Mouse (Mus musculus): ENCODE measurements around the gene Numb. TPM values are rescaled to one million over a fixed set of nuclear protein-coding genes. Genes with fewer than 3 reads are reported as not detected.
"Not testable (repeated sequence)": the region's sequence is repeated elsewhere in the genome, so short reads cannot be mapped to it uniquely, and the experiment has no call there.

Numb gene
- total and polyA plus RNA-seq, 2 experiments from 2014 or later: 9.0 to 17.5 TPM

GRCm38 (mm10) chr12:83885516-83886285, 36.0 kb downstream of the Numb start:
- no peak for ATAC-seq (ENCODE audit: low FRiP score)
- Histone ChIP-seq H3K9ac (replicated peaks; ENCODE audit: low read length, poor library complexity, severe bottlenecking) (no peak overlapping the region), H3K36me3 (ENCODE audit: insufficient read depth, low read length) (no peaks in the 10 kb centered on the region), H3K4me3 (ENCODE audit: low read depth, low read length) (no peak overlapping the region), H3K4me1 (ENCODE audit: insufficient read depth, low read length) (no peaks in the 10 kb centered on the region), H3K27me3 (ENCODE audit: insufficient read depth, low read length) (no peaks in the 10 kb centered on the region), H3K4me2 (ENCODE audit: low read depth, low read length, poor library complexity, severe bottlenecking) (no peak overlapping the region), H3K9me3 (ENCODE audit: low read length) (no peaks in the 10 kb centered on the region), H3K27ac (ENCODE audit: low read depth, low read length) (no peak overlapping the region)
- WGBS: 89% methylated on average over 7 of the region's 7 CpGs
- DNase-seq (ENCODE audit: low spot score): no peak
- TF ChIP-seq CTCF (IDR thresholded peaks at IDR 0.05): no peak

- H3K27me3 ChIP-seq (ENCODE audit: insufficient read depth, low read length); H3K4me2 ChIP-seq (ENCODE audit: low read depth, low read length, poor library complexity, severe bottlenecking); H3K9ac ChIP-seq (replicated peaks; ENCODE audit: low read length, poor library complexity, severe bottlenecking); ATAC-seq (ENCODE audit: low FRiP score); H3K4me3 ChIP-seq (ENCODE audit: low read depth, low read length); H3K36me3 ChIP-seq (ENCODE audit: insufficient read depth, low read length); H3K27ac ChIP-seq (ENCODE audit: low read depth, low read length); H3K4me1 ChIP-seq (ENCODE audit: insufficient read depth, low read length); H3K9me3 ChIP-seq (ENCODE audit: low read length); DNase-seq (ENCODE audit: low spot score): not testable (repeated sequence)
- 96% methylated on average over 5 of the region's 5 CpGs for WGBS
Observed at GRCm38 (mm10) chr12:83885065-83885464, 36.7 kb downstream of the Numb start.

GRCm38 (mm10) chr12:83882503-83882902, 39.2 kb downstream of the Numb start:
- H3K27me3 ChIP-seq (ENCODE audit: insufficient read depth, low read length): no peaks in the 10 kb centered on the region
- no peak overlapping the region for H3K9ac ChIP-seq (replicated peaks; ENCODE audit: low read length, poor library complexity, severe bottlenecking)
- H3K4me1 ChIP-seq (ENCODE audit: insufficient read depth, low read length): no peaks in the 10 kb centered on the region
- ATAC-seq (ENCODE audit: low FRiP score) (no peak), DNase-seq (ENCODE audit: low spot score) (no peak)
- TF ChIP-seq CTCF (IDR thresholded peaks at IDR 0.05): no peak
- no peak overlapping the region for H3K27ac ChIP-seq (ENCODE audit: low read depth, low read length)
- no peaks in the 10 kb centered on the region for H3K9me3 ChIP-seq (ENCODE audit: low read length)
- no peak overlapping the region for H3K4me3 ChIP-seq (ENCODE audit: low read depth, low read length)
- no peaks in the 10 kb centered on the region for H3K36me3 ChIP-seq (ENCODE audit: insufficient read depth, low read length)
- WGBS: 88% methylated on average over 7 of the region's 7 CpGs
- no peak overlapping the region for H3K4me2 ChIP-seq (ENCODE audit: low read depth, low read length, poor library complexity, severe bottlenecking)

- no peak for TF ChIP-seq CTCF (IDR thresholded peaks at IDR 0.05)
- Histone ChIP-seq H3K4me2 (ENCODE audit: low read depth, low read length, poor library complexity, severe bottlenecking) (no peak overlapping the region), H3K36me3 (ENCODE audit: insufficient read depth, low read length) (no peaks in the 10 kb centered on the region), H3K4me1 (ENCODE audit: insufficient read depth, low read length) (no peaks in the 10 kb centered on the region), H3K27ac (ENCODE audit: low read depth, low read length) (no peak overlapping the region), H3K27me3 (ENCODE audit: insufficient read depth, low read length) (no peaks in the 10 kb centered on the region), H3K9ac (replicated peaks; ENCODE audit: low read length, poor library complexity, severe bottlenecking) (no peak overlapping the region), H3K4me3 (ENCODE audit: low read depth, low read length) (no peak overlapping the region), H3K9me3 (ENCODE audit: low read length) (no peaks in the 10 kb centered on the region)
- ATAC-seq (ENCODE audit: low FRiP score) (no peak), DNase-seq (ENCODE audit: low spot score) (no peak)
- WGBS: 91% methylated on average over 3 of the region's 3 CpGs
Observed at GRCm38 (mm10) chr12:83882088-83882487, 39.6 kb downstream of the Numb start.

- no peaks in the 10 kb centered on the region for H3K36me3 ChIP-seq (ENCODE audit: insufficient read depth, low read length)
- H3K27ac ChIP-seq (ENCODE audit: low read depth, low read length): no peak overlapping the region
- H3K4me2 ChIP-seq (ENCODE audit: low read depth, low read length, poor library complexity, severe bottlenecking): no peak overlapping the region
- WGBS: 67% methylated on average over 2 of the region's 2 CpGs
- DNase-seq (ENCODE audit: low spot score) (no peak), ATAC-seq (ENCODE audit: low FRiP score) (no peak)
- no peaks in the 10 kb centered on the region for H3K9me3 ChIP-seq (ENCODE audit: low read length)
- no peaks in the 10 kb centered on the region for H3K27me3 ChIP-seq (ENCODE audit: insufficient read depth, low read length)
- H3K4me3 ChIP-seq (ENCODE audit: low read depth, low read length): no peak overlapping the region
- H3K4me1 ChIP-seq (ENCODE audit: insufficient read depth, low read length): no peaks in the 10 kb centered on the region
- no peak overlapping the region for H3K9ac ChIP-seq (replicated peaks; ENCODE audit: low read length, poor library complexity, severe bottlenecking)
- TF ChIP-seq CTCF (IDR thresholded peaks at IDR 0.05): no peak
Observed at GRCm38 (mm10) chr12:83880913-83881312, 40.8 kb downstream of the Numb start.

GRCm38 (mm10) chr12:83875097-83875496, 46.6 kb downstream of the Numb start:
- Histone ChIP-seq H3K4me3 (ENCODE audit: low read depth, low read length) (no peak overlapping the region), H3K9me3 (ENCODE audit: low read length) (no peaks in the 10 kb centered on the region), H3K4me2 (ENCODE audit: low read depth, low read length, poor library complexity, severe bottlenecking) (no peak overlapping the region), H3K27ac (ENCODE audit: low read depth, low read length) (no peak overlapping the region), H3K36me3 (ENCODE audit: insufficient read depth, low read length) (no peaks in the 10 kb centered on the region; the same call in 1 of the 2 replicates), H3K4me1 (ENCODE audit: insufficient read depth, low read length) (no peaks in the 10 kb centered on the region), H3K9ac (replicated peaks; ENCODE audit: low read length, poor library complexity, severe bottlenecking) (no peak overlapping the region), H3K27me3 (ENCODE audit: insufficient read depth, low read length) (no peaks in the 10 kb centered on the region)
- DNase-seq (ENCODE audit: low spot score) (no peak), ATAC-seq (ENCODE audit: low FRiP score) (no peak)
- WGBS: 88% methylated on average over 2 of the region's 2 CpGs
- no peak for TF ChIP-seq CTCF (IDR thresholded peaks at IDR 0.05)
